Mouse (Mus musculus) brain, adult 10 weeks (tissue): Measurements from ENCODE around the gene Aspm. TPM values are rescaled to one million over a fixed set of nuclear protein-coding genes. Genes with fewer than 3 reads are reported as not detected.

Experiments
- polyA plus RNA-seq: library from polyadenylated mRNA; stranded (reverse); fragments of 350-450 nt; fragmentation: Illumina TruSeq; extraction: RNeasy Lipid Tissue Mini Kit (QIAGEN cat#74804); gene quantifications from one replicate; pipeline ENCODE4 v1.2.3, GENCODE M21; 2015; ENCODE audit warnings: low read depth, low replicate concordance

Gene Aspm
- polyA plus RNA-seq = 0.21 TPM

DNA sequence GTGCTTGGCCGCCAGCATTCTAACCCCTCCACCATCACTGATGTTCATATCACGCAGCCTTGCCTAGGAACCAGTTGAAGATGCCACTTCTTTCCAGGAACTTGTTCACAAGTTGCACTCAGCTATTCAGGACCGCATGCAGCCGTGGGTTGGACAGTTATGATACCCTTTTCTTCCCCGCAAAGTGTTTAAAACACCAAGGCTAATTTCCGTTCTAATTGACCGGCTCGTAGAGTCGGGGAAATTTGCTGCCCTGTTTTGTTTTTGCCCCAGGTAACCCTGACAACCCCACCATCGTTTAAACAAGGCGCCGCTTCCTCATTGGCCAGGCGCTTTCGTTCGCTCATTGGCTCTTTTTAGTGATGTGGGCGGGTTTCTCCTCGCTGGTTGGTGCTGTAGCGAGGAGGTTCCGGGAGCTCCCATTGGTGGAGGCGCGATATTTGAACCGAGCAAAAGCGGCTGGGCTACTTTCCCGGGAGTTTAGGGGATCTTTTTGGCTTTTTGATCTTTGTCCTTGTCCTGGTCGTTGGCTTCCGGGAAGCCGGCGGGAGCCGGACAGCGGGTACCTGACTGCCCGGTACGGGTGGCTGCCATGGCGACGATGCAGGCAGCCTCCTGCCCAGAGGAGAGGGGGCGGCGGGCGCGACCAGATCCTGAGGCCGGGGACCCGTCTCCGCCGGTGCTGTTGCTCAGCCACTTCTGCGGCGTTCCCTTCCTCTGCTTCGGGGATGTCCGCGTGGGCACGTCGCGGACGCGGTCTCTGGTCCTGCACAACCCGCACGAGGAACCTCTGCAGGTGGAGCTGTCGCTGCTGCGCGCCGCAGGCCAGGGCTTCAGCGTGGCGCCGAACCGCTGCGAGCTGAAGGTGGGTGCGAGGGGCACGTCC is at the start of gene Aspm:
Aspm (plus strand) TSS at position 433 of the 886 bp plus-strand sequence.

GRCm38 (mm10) chr1:139421875-139422791 is 32.4 kb upstream of the Aspm start, which contains the start of gene Zbtb41:
Gene Zbtb41 (plus strand): TSS chr1:139422288.

DNA sequence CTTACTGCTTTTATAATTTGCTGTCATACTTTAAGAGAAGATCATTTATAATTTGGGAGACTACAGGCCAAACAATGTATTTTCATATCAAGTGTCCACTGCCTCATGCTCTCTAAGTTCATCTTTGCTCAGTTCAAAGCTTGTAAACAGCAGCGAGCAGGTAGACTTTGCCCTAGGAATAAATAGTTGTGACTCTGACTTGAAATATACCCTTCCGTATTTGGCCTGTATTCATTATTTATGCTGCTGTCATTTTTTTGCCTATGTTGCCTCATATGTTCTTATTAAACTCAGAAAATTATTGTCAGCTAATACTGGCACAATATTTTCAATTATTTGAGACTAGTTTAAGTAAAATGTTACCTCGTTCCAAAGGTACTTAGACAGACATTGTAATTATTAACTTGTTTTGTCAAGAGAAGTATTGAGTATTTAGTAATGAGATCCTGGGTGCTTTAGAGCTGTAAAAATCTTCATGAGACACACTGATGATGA is 46.7 kb downstream of the Aspm start, which contains the start of gene F13b:
F13b (plus strand) TSS at position 445 of the 495 bp plus-strand sequence.

Other genes with a start within 250 kb of the Aspm start
- gene Crb1, start 77.7 kb upstream of the Aspm start, polyA plus RNA-seq = 0.55 TPM
- 12.9 TPM for gene Zbtb41, start 32.5 kb upstream of the Aspm start, polyA plus RNA-seq
- not detected for gene F13b, start 46.9 kb downstream of the Aspm start, polyA plus RNA-seq
- gene Cfhr1, start 105.5 kb downstream of the Aspm start, polyA plus RNA-seq = not detected